Mouse (Mus musculus) ES-E14 (cell line): Measurements from ENCODE around the gene Cela1. TPM values are rescaled to one million over a fixed set of nuclear protein-coding genes. Genes with fewer than 3 reads are reported as not detected.

Experiments used
- DNase-seq: peaks from one replicate; pipeline ENCODE4 v3.0.0-alpha.2; 2013; ENCODE audit warnings: low read depth, low spot score
- H3K27ac ChIP-seq: 2 replicates; pipeline ENCODE4 v1.5.1; 2012; ENCODE audit warnings: low read depth, mild to moderate bottlenecking, low read length, moderate library complexity, mixed read lengths; ENCODE audit not compliant: poor library complexity, insufficient read depth, severe bottlenecking
- H3K36me3 ChIP-seq: 2 replicates; pipeline ENCODE4 v1.6.1; 2012; ENCODE audit warnings: mild to moderate bottlenecking, low read length, moderate library complexity, mixed read lengths; ENCODE audit not compliant: control insufficient read depth, poor library complexity, insufficient read depth, severe bottlenecking
- H3K4me1 ChIP-seq, 2 experiments: fragments of 150-350 bp in 1 of 2; sonication (generic) in 1 of 2; 2 replicates each; pipeline ENCODE4 v1.6.1; 2012; ENCODE audit warnings: low read length in 2 of 2, mild to moderate bottlenecking in 1 of 2, mixed read lengths in 1 of 2; ENCODE audit not compliant: control insufficient read depth in 2 of 2, insufficient read depth in 2 of 2, poor library complexity in 1 of 2
- H3K4me3 ChIP-seq, 2 experiments: fragments of 150-350 bp in 1 of 2; sonication (generic) in 1 of 2; 2 replicates each; pipeline ENCODE4 v1.5.1; 2012; ENCODE audit warnings: low read length in 2 of 2, low read depth in 1 of 2, mild to moderate bottlenecking in 1 of 2, mixed read lengths in 1 of 2; ENCODE audit not compliant: insufficient read depth in 1 of 2, poor library complexity in 1 of 2, severe bottlenecking in 1 of 2
- H3K9ac ChIP-seq: 2 replicates; pipeline ENCODE4 v1.6.1; 2012; ENCODE audit warnings: low read depth, mild to moderate bottlenecking, low read length, mixed read lengths; ENCODE audit not compliant: poor library complexity, insufficient read depth, severe bottlenecking
- H3K9me3 ChIP-seq: fragments of 150-350 bp; sonication (generic); 2 replicates; pipeline ENCODE4 v1.6.1; 2012; ENCODE audit warnings: low read depth, mild to moderate bottlenecking, low read length; ENCODE audit not compliant: control insufficient read depth, insufficient read depth
- CHD2 ChIP-seq: IDR thresholded peaks from 2 replicates; pipeline ENCODE4 v1.6.1; 2014; ENCODE audit warnings: mild to moderate bottlenecking, low read depth, low read length, inconsistent platforms
- HCFC1 ChIP-seq: IDR thresholded peaks from 2 replicates; pipeline ENCODE4 v1.6.1; 2012; ENCODE audit warnings: low read length, inconsistent platforms, borderline replicate concordance; ENCODE audit not compliant: insufficient read depth
- MAFK ChIP-seq: IDR thresholded peaks from 2 replicates; pipeline ENCODE4 v1.6.1; 2014; ENCODE audit warnings: mild to moderate bottlenecking, low read depth, low read length, inconsistent platforms; ENCODE audit not compliant: insufficient read depth
- ZC3H11A ChIP-seq: IDR thresholded peaks from 2 replicates; pipeline ENCODE4 v1.6.1; 2012; ENCODE audit warnings: low read depth, mild to moderate bottlenecking, inconsistent platforms, low read length, borderline replicate concordance
- ZNF384 ChIP-seq: IDR thresholded peaks from 2 replicates; pipeline ENCODE4 v1.6.1; 2012; ENCODE audit warnings: low read depth, low read length, inconsistent platforms
- in situ Hi-C, 2 experiments: fragments of 600-800 bp; cut with MboI; formaldehyde crosslinking; loops; one replicate each; pipeline ENCODE4 v1.15.1; 2025; ENCODE audit warnings: low sequenced_read_pairs in 2 of 2, inconsistent platforms in 1 of 2; ENCODE audit not compliant: unreplicated experiment in 2 of 2
- total RNA-seq: library from RNA; depleted of rRNA; stranded (reverse); fragments of 300-350 nt; gene quantifications from 2 replicates; pipeline ENCODE4 v1.2.3, GENCODE M21; 2012

The Cela1 gene
- total RNA-seq, 1 experiment, result 2.4 TPM

DNA sequence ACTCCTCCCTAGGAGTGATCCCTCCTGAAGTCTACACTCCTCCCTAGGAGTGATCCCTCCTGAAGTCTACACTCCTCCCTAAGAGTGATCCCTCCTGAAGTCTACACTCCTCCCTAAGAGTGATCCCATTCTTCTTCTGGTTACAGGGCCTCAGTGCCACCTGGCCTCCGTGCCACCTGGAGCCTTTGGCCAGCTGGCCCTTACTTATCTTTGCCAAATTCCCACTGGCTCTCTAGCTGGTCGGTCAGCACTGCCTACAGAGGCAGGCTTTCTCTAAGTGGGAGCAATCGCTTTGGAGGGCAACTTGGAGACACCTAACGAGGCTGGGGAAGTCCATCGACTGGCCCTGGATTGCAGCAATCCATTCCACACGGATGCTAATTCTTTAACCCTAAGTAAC lies 41.6 kb downstream of the Cela1 start:
- DNase-seq, result no peak
- H3K4me1 ChIP-seq, result peaks cover 2 to 15% of the 10 kb centered on the region in 2 experiments; a peak in 2 of 4 replicates
- H3K9me3 ChIP-seq, result no peaks in the 10 kb centered on the region
- no peak overlapping the region for H3K4me3 ChIP-seq
- TF ChIP-seq MAFK (no peak), CHD2 (no peak), HCFC1 (no peak), ZC3H11A (no peak), ZNF384 (no peak)
- no peaks in the 10 kb centered on the region; the same call in 1 of the 2 replicates for H3K36me3 ChIP-seq
- in situ Hi-C loops, result no loop called here
- no peak overlapping the region for H3K27ac ChIP-seq
- H3K9ac ChIP-seq, result no peak overlapping the region

DNA sequence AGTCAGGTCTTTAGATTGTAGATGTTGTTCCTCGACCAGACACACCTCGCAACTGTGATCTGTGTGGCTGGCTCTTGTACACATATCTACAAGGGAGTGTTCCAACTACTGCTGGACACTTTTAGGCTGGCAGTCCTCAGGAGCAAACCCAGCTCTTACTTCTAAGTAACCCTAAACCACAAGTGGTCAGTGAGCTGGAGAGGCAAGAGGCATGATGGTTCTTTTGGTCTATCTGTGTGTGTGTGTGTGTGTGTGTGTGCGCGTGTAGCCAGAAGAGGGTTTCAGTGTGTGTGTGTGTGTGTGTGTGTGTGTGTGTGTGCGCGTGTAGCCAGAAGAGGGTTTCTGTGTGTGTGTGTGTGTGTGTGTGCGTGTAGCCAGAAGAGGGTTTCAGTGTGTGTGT lies 45.3 kb downstream of the Cela1 start:
- peaks cover 0 to 22% of the 10 kb centered on the region in 2 experiments; a peak in 1 of 4 replicates for H3K4me1 ChIP-seq
- H3K36me3 ChIP-seq, result no peaks in the 10 kb centered on the region; the same call in 1 of the 2 replicates
- H3K9ac ChIP-seq, result no peak overlapping the region
- H3K27ac ChIP-seq, result no peak overlapping the region
- H3K4me3 ChIP-seq, result no peak overlapping the region
- TF ChIP-seq ZC3H11A (no peak), HCFC1 (no peak), MAFK (no peak), ZNF384 (no peak), CHD2 (no peak)
- DNase-seq, result no peak
- H3K9me3 ChIP-seq, result no peaks in the 10 kb centered on the region
- in situ Hi-C loops, result no loop called here

DNA sequence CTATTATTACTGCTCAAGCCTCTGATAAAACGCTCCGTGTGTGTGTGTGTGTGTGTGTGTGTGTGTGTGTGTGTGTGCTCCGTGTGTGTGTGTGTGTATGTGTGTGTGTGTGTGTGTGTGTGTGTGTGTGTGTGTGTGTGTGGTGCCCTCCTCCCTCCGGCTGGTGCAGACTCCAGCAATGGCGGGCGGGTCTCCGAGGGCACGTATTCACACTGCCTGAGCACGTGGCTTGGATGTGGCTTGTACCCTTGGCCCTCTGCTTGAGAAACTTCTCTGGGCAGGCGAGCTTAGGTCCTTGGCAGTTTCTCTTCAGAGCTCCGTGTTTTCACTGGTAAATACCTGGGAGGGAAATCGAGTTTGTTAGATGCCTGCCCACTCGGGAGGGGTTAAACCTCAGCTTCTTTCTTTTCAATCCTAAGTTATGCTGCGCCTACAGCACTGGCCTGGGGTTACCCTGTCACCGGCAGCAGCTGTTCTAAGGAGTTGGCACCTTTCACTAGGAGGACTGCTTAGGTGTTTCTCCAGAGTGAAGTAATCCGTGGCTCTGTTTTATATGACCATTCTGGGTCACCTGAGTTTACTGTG lies 46.4 kb downstream of the Cela1 start:
- in situ Hi-C loops, result no loop called here
- no peaks in the 10 kb centered on the region; the same call in 1 of the 2 replicates for H3K36me3 ChIP-seq
- no peak overlapping the region for H3K4me3 ChIP-seq

DNA sequence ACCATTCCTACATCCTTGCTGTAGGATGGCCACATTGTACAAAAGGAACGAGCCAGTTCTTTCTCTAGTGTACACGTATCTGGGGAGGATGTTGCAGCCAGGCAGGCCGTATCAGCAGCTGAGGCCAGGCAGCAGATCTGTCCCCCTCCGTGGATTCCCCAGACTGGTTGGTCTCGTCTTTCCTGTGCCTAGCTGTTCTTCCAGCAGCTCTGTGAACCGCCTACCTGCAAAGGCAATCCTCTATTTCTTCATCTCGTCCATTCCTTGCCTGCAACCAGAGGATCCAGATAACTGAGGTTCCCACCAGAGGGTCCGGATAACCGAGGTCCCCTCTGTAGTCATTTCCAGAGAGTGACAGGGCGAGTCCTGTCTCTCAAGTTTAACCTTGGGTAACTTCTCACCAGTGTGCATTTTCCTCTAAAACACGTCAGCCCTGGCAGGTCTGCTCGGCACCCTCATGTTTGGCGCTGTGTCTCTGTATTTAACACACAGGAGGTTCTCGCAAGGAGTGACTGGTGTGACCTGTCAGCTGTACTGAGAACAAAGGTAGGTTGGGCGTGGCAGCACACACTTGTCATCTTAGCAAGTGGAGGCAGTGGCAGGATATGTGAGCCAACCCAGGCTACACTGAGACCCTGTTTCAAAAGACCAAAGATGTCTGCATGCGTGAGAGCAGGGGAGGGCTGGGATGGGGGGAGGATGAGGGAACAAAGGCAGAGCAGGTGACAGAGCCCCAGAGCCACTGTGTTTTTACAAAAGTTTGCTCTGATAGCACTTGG lies 47.6 kb downstream of the Cela1 start:
- Histone ChIP-seq H3K9me3 (no peaks in the 10 kb centered on the region), H3K27ac (no peak overlapping the region), H3K36me3 (no peaks in the 10 kb centered on the region; the same call in 1 of the 2 replicates), H3K4me1 (peaks cover 3 to 21% of the 10 kb centered on the region in 2 experiments; a peak in 2 of 4 replicates), H3K4me3 (no peak overlapping the region), H3K9ac (no peak overlapping the region)
- TF ChIP-seq ZNF384 (no peak), MAFK (no peak), ZC3H11A (no peak), CHD2 (no peak), HCFC1 (no peak)
- in situ Hi-C loops, result no loop called here
- no peak for DNase-seq

More for the DNA sequence above, 46.4 kb downstream of the Cela1 start:
- H3K4me1 ChIP-seq, result peaks cover 0 to 22% of the 10 kb centered on the region in 2 experiments; a peak in 1 of 4 replicates
- no peak overlapping the region for H3K9ac ChIP-seq
- no peaks in the 10 kb centered on the region for H3K9me3 ChIP-seq
- H3K27ac ChIP-seq, result no peak overlapping the region
- TF ChIP-seq ZNF384 (no peak), CHD2 (no peak)
- no peak for DNase-seq
